Mouse (Mus musculus) yolk sac, embryonic 10.5 days (tissue): Measurements from ENCODE around the gene Klrc1.
"Not testable (repeated sequence)": the region's sequence is repeated elsewhere in the genome, so short reads cannot be mapped to it uniquely, and the experiment has no call there.

ENCODE experiments used
- DNase-seq: peaks from one replicate; pipeline ENCODE4 v3.0.0-alpha.2; 2017; ENCODE audit warnings: low spot score

Gene Klrc1

DNA sequence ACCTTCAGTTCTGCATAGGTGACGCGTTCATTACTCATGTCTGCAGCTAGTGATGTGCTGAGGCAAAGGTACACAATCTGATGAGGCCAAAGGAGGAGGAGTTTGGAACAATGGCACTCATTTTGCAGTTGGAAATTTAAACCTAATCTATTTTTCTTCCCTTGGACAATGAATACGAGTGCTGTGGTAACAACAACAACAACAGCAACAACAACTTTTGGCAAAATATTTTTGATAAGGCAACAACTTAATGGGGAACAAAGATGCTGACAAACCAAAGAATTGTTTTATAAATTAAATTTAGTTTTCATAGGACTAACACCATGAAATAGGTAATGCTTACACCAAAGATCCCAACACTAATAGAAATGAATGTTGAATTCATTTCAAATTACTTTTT lies at the start of gene Klrc1:
TSS of gene Klrc1 (minus strand) at position 101 of the 400 bp plus-strand sequence.
- no peak for DNase-seq

GRCm38 (mm10) chr6:129727237-129727636 lies 48.5 kb upstream of the Klrc1 start:
- DNase-seq: no peak

DNA sequence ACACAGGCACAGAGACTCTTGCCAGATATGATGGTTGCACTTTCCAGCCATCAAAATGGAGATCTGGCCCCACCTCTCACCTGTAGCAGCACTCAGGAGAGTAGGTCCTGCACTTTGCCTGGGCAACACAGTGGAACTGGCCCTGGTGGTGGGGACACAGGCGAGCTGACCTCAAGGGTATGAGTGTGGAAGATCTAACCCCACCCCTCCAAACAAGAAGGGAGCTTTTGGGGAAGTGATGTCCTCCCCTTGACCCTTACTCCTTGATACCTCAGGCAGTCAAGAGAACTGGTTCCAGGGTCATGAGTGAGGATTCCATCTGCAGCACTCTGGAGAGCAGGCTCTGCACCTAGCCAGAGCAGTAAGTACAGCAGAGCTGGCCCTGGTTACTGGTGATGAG lies 42.6 kb upstream of the Klrc1 start:
- no peak for DNase-seq

DNA sequence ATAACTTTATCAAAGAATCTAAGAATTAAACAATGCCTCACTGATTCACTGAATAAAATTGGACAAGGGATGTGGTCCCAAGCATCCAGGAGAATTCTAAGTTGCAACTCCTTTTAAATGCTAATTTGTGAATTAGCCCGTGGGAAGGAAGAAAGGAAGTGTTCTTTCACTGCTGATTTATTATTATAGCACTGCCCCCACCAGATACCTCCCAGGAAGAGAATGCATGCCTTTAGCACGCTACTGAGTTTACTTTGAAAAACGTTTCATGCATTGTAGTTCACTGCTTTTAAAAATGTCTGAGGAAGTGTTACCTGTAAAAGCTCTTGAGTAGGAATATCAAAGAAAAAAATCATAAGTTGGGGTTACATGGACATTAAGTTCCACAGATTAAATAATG lies 41.7 kb upstream of the Klrc1 start:
- no peak for DNase-seq

DNA sequence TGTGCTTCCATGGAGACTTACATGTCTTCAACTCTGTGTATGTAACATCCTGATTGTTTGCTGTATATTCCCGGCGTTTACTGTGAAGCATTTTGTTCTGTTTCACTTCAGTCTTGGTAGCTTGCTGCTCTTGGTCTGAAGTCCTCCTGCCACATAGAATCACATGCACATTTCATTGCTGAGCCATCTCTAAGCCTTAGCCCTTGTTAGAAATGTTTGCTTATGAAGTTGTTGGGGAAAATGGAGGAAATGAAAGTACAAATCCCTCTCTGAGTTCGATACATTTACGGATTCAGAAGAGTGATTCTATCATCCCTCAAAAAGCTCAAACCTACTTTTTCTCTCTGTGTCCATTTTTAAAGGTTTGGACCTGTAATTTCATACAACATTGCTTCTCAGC lies 38.3 kb upstream of the Klrc1 start, which contains the start of gene Klri1:
TSS of gene Klri1 (minus strand) at position 101 of the 400 bp plus-strand sequence.
- DNase-seq: no peak

DNA sequence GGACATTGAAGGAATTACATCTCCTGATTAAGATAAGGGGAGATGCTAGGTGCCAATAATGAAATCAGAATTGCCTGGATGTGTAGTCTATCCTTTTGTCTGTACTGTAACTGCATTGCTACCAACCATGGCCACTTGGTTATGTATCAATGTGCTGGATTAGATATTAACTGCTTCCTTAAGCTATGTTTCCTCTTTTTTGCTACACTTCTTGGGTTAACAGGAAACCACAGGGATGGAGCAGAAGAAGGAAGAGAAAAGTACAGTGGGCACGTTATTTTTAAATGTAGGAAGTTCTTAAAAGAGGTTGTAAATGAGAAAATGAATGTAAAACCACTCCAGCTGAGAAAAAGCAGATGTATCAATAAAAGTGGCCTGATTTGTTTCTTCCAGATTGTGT lies 34.8 kb upstream of the Klrc1 start:
- DNase-seq: no peak

- not testable (repeated sequence) for DNase-seq
Observed at GRCm38 (mm10) chr6:129691436-129691835, 12.7 kb upstream of the Klrc1 start.

GRCm38 (mm10) chr6:129680379-129680778 lies 1.6 kb upstream of the Klrc1 start:
- no peak for DNase-seq

DNA sequence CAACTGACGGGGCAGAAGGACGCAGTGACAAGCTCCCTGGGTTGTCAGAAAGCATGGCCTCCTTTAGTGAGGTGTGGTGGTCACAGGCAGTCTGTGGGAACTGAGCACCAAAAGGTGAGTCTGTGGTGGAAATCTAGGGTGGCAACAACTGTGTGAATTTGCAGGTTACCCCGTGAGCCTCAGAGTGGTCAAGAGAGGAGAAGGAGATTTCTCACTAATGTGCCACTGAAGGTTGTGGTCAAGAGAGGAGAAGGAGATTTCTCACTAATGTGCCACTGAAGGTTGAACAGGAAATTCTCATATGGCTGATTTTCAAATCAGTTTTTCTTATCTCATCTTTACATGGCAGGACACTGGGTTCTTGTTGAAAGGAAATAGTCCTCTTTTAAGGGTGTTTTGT lies 17.5 kb downstream of the Klrc1 start:
- not testable (repeated sequence) for DNase-seq

DNA sequence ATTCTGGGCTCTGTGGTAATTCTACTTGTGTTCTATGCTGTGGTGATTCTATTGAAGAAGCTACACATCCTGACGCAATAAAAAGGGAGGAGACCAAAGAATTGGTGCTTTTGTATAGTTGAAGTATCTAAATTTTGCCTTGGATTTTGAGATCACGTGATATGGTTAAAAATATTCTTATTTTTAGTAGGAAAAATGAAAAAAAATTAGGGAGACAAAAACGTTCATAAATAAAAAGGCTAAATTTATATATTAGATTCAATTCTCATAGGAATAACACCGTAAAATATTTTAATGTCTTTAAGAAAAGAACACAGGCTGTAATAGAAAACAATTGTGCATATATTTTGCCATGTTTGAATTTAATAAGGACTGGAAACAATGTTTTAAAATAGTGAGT lies 18.2 kb downstream of the Klrc1 start, which contains the start of gene Klrc2:
TSS of gene Klrc2 (minus strand) at position 101 of the 400 bp plus-strand sequence.
- not testable (repeated sequence) for DNase-seq

DNA sequence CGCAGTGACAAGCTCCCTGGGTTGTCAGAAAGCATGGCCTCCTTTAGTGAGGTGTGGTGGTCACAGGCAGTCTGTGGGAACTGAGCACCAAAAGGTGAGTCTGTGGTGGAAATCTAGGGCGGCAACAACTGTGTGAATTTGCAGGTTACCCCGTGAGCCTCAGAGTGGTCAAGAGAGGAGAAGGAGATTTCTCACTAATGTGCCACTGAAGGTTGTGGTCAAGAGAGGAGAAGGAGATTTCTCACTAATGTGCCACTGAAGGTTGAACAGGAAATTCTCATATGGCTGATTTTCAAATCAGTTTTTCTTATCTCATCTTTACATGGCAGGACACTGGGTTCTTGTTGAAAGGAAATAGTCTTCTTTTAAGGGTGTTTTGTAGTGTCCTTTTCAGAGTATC lies 34.7 kb downstream of the Klrc1 start:
- DNase-seq: not testable (repeated sequence)

DNA sequence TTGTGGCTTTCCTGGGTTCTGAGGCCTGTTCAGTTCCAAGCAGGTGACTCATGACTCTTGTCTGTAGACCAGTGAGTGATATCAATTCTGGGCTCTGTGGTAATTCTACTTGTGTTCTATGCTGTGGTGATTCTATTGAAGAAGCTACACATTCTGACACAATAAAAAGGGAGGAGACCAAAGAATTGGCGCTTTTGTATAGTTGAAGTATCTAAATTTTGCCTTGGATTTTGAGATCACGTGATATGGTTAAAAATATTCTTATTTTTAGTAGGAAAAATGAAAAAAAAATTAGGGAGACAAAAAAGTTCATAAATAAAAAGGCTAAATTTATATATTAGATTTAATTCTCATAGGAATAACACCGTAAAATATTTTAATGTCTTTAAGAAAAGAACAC lies 35.5 kb downstream of the Klrc1 start, which contains the start of gene Klrc3:
TSS of gene Klrc3 (minus strand) at position 101 of the 400 bp plus-strand sequence.
- DNase-seq: not testable (repeated sequence)

GRCm38 (mm10) chr6:129631046-129631445 lies 47.7 kb downstream of the Klrc1 start:
- not testable (repeated sequence) for DNase-seq

GRCm38 (mm10) chr6:129623735-129624134 lies 55.0 kb downstream of the Klrc1 start, which contains the start of gene Klrk1:
Klrk1 (minus strand) TSS chr6:129623864.
- DNase-seq: no peak
